Mouse (Mus musculus): ENCODE results near the gene Bmt2.

DNA sequence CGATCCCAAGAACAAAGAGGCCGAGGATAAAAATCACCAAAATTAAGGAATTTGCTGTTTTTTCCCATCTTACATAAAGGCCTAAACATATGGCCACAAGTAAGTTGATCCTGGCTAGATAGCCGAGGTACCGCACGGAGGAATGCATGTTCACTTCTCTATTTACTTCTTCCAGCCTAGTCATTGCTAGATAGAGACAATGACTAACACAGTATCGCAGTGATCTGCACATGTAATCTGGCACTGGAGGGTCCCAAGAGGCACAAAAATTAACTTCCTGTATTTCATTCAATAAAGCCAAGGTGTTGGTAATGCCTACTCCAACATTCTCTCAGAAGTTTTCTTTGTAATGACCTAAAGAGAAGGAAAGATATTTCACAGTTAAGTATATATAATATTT, 74.6 kb downstream of the Bmt2 start:
- TF ChIP-seq POLR2A (IDR thresholded peaks at IDR 0.05; ENCODE audit: low read depth, low read length) (no peak), USF1 (IDR thresholded peaks at IDR 0.05; ENCODE audit: low read depth, low read length) (no peak), MAFK (IDR thresholded peaks at IDR 0.05; ENCODE audit: insufficient replicate concordance, low read length) (no peak)
